Mouse (Mus musculus) heart, postnatal 14 days (tissue): Measurements from ENCODE around the gene Auts2. TPM values are rescaled to one million over a fixed set of nuclear protein-coding genes. Genes with fewer than 3 reads are reported as not detected.

Experiments used
- DNase-seq, 2 experiments: peaks; one replicate each; pipeline ENCODE4 v3.0.0; 2021 to 2022
- intact Hi-C: fragments of 180-260 bp; cut with DNase I; formaldehyde crosslinking; loops from one replicate; pipeline ENCODE4 v1.15.1; 2025
- total RNA-seq, 2 experiments: library from RNA; stranded (reverse); gene quantifications; 2 replicates each; pipeline ENCODE4 v1.2.3; 2021

The Auts2 gene
- total RNA-seq, 2 experiments from 2014 or later = 43.1 to 47.3 TPM

GRCm38 (mm10) chr5:131664657-131665056 lies 878.5 kb downstream of the Auts2 start:
- intact Hi-C loops = no loop called here

GRCm38 (mm10) chr5:131662657-131663056 lies 880.5 kb downstream of the Auts2 start:
- intact Hi-C loops = no loop called here
- peak; percentile 10 to 19 for DNase-seq

More at GRCm38 (mm10) chr5:131664657-131665056, 878.5 kb downstream of the Auts2 start:
- no peak for DNase-seq

- DNase-seq = no peak
- intact Hi-C loops = no loop called here
These were observed 884.2 kb downstream of the Auts2 start for GRCm38 (mm10) chr5:131658822-131659515.

GRCm38 (mm10) chr5:131654206-131654605 lies 888.9 kb downstream of the Auts2 start:
- intact Hi-C loops = loop anchor here (5.0 kb wide), 1 partner anchor 97 kb away; no protein-coding TSS in a partner anchor

GRCm38 (mm10) chr5:131650381-131650891 lies 892.7 kb downstream of the Auts2 start:
- intact Hi-C loops = loop anchor here (5.0 kb wide), 1 partner anchor 93 kb away; no protein-coding TSS in a partner anchor

More at GRCm38 (mm10) chr5:131654206-131654605, 888.9 kb downstream of the Auts2 start:
- DNase-seq = no peak

GRCm38 (mm10) chr5:131647683-131648119 lies 895.4 kb downstream of the Auts2 start:
- DNase-seq = peak; percentile 47 to 56
- intact Hi-C loops = loop anchor here (10.0 kb wide), 1 partner anchor 113 kb away; no protein-coding TSS in a partner anchor

More at GRCm38 (mm10) chr5:131650381-131650891, 892.7 kb downstream of the Auts2 start:
- peak in 1 of 2 experiments; percentile 5 for DNase-seq

GRCm38 (mm10) chr5:131647104-131647682 lies 896.0 kb downstream of the Auts2 start:
- intact Hi-C loops = loop anchor here (10.0 kb wide), 1 partner anchor 112 kb away; no protein-coding TSS in a partner anchor
- no peak for DNase-seq

GRCm38 (mm10) chr5:131646192-131646775 lies 896.9 kb downstream of the Auts2 start:
- intact Hi-C loops = loop anchor here (10.0 kb wide), 1 partner anchor 111 kb away; no protein-coding TSS in a partner anchor
- no peak for DNase-seq

- no peak for DNase-seq
- intact Hi-C loops = loop anchor here (10.0 kb wide), 1 partner anchor 111 kb away; no protein-coding TSS in a partner anchor
These were observed 897.6 kb downstream of the Auts2 start for GRCm38 (mm10) chr5:131645341-131646191.

GRCm38 (mm10) chr5:131644331-131644730 lies 898.8 kb downstream of the Auts2 start:
- DNase-seq = no peak
- intact Hi-C loops = loop anchor here (10.0 kb wide), 1 partner anchor 110 kb away; no protein-coding TSS in a partner anchor

- intact Hi-C loops = loop anchor here (10.0 kb wide), 1 partner anchor 109 kb away; no protein-coding TSS in a partner anchor
- peak in 1 of 2 experiments; percentile 8 for DNase-seq
These were observed 899.7 kb downstream of the Auts2 start for GRCm38 (mm10) chr5:131643176-131644174.

GRCm38 (mm10) chr5:131642752-131643151 lies 900.4 kb downstream of the Auts2 start:
- peak in 1 of 2 experiments; percentile 6 for DNase-seq

GRCm38 (mm10) chr5:131636431-131636830 lies 906.7 kb downstream of the Auts2 start:
- DNase-seq = no peak
- intact Hi-C loops = no loop called here

More at GRCm38 (mm10) chr5:131642752-131643151, 900.4 kb downstream of the Auts2 start:
- intact Hi-C loops = loop anchor here (10.0 kb wide), 1 partner anchor 108 kb away; no protein-coding TSS in a partner anchor

- intact Hi-C loops = no loop called here
- DNase-seq = no peak
These were observed 908.4 kb downstream of the Auts2 start for GRCm38 (mm10) chr5:131634731-131635130.

- intact Hi-C loops = no loop called here
- no peak for DNase-seq
These were observed 911.2 kb downstream of the Auts2 start for GRCm38 (mm10) chr5:131631998-131632379.

GRCm38 (mm10) chr5:131631038-131631997 lies 911.8 kb downstream of the Auts2 start:
- intact Hi-C loops = no loop called here
- no peak for DNase-seq

GRCm38 (mm10) chr5:131630577-131630976 lies 912.6 kb downstream of the Auts2 start:
- peak in 1 of 2 experiments; percentile 17 for DNase-seq
- intact Hi-C loops = no loop called here
